Mouse (Mus musculus) embryo, embryonic 10.5 days (tissue): ENCODE measurements around the gene Nudt17.
"Not testable (repeated sequence)": the region's sequence is repeated elsewhere in the genome, so short reads cannot be mapped to it uniquely, and the experiment has no call there.

ENCODE experiments used
- DNase-seq: peaks from one replicate; pipeline ENCODE4 v3.0.0-alpha.2; 2015; ENCODE audit warnings: low spot score

Nudt17 gene

DNA sequence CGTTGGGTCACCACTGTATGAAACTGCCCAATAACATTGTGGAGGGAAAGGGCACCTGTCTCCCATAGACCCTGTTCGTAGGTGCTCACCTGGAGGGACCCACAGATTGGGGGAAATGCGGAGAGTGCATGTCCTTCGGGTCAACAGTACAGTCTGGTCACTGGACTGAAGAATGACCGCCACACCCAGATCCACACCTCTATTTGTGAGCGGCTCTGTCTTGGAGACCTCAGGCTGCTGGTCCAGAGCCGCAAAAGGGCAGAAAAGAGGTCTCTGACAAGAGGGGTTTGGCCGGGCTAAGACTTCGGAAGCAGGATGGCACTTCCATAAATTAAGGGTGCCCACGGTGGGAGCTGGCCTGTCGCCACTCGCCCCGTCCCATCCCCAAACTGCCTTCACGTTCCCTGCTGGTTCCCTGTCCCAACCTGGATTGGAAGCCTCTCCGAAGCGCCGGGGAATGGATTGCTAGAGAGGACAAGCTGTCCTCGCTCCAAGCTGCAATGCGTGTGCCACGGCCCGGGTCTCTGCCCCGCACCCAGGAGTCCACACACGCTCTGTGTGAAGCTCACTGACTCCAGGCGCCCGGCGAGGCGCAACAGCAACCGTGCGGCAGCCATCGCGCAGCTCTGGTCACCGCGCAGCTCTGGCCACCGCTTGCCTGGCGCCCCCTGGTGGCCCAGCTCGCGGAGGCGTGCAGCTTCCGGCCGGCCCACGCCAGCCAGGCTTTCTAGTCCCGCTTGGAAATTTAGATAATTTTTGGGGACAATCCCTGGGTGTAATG is at the start of gene Nudt17:
Nudt17 (minus strand) TSS at position 660 of the 781 bp plus-strand sequence.
- peak; percentile 85 for DNase-seq

DNA sequence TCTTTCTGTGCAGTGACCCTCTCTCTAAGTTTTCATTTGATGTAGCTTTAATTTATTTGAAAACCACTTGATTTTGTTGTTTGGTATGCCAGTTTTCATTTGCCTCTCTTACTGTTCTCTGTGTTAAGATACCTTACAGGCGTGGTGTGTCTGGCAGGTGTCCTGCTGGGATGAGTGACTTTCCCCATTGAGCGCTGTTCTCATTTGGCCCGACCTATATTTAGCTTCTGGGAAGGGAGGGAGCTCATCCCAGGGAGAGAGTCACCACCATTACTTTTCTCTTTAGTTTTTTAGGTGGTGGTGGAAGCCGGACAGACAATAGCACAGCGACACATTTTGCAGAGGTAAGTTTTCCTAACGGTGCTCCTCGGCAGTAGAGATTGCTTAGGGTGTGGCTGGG is 49.3 kb upstream of the Nudt17 start:
- no peak for DNase-seq

DNA sequence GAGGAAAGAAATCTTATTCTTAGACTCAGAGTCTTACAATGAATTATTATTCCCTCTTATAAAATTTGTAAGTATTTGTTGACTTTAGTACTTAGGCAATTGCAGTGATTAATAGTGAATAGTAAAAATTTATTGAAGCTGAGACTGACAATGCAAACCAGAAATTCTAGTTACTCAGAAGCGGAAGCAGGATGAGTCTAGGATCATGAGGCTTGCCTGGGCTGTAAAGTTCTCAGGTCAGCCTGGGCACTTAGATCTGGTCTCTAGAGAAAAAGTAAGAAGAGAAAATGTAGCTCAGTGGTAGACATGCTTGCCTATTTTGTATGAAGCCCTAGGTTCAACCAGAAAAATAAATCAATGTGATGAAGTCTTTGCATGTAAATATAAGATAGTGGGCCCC is 47.6 kb upstream of the Nudt17 start:
- DNase-seq = no peak

DNA sequence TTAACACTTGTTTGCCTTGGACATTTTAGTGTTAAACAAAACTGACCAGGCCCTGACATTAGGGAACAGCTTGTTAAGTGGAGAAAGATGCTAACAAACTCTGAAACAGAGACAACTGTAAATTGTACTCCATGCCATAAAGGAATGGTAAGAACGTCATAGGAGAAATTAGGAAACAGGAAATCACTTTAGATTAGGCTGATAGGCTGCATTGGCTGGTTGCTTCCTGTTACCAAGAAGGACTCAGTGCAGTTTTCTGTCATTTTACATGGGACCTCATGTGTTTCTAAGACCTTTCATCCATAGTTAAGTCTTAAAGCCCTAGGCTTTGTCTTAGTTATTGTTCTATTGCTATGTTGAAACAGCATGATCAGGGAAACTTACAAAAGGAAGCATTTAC is 38.5 kb upstream of the Nudt17 start:
- no peak for DNase-seq

DNA sequence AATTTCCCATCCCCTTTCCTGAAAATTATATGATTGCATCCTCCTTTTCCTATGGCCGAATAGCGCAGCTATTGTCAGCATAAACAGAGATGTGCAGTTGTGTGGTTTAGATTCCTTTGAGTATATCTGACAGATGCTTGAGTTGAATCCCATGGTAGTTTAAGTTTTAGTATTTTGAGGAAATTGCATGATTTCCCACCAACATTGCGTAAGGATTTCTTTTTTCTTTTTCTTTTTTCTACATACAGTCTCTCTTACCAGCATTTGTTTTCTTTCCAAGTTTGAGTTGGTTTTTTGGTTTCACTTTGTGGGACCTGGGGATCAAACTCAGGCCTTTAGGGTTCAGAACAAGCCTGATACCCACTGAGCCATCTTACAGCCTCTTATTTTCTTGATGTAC is 36.0 kb upstream of the Nudt17 start:
- DNase-seq = no peak

DNA sequence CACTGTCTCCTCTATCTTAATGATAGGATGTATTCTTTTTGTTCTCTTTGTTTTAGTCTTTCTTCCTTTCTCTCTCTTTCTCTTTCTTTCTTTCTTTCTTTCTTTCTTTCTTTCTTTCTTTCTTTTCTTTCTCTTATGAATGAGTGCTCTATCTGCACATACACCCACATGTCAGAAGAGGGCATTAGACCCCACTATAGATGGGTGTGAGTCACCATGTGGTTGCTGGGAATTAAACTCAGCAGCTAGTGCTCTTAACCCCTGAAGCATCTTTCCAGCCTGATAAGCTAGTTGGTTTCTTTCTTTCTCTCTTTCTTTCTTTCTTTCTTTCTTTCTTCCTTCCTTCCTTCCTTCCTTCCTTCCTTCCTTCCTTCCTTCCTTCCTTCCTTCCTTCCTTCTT is 31.9 kb upstream of the Nudt17 start:
- DNase-seq = not testable (repeated sequence)

DNA sequence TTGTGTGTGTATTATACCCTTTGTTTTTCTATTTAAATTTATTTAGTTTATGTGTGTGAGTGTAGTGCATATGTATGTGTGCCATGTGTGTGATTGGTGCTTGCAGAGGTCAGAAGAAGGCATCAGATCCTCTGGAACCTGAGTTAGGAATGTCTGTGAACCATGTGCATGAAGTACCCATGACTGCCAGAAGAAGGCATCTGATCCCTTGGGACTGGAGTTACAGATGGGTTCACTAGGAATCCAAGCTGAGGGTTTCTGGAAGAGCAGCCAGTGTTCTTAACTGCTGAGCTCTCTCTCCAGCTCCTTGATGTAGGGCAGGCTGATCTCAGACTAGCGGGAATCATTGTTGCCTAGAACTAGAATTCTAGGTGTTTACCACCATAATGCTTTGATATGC is 29.6 kb upstream of the Nudt17 start:
- DNase-seq = peak; percentile 23

DNA sequence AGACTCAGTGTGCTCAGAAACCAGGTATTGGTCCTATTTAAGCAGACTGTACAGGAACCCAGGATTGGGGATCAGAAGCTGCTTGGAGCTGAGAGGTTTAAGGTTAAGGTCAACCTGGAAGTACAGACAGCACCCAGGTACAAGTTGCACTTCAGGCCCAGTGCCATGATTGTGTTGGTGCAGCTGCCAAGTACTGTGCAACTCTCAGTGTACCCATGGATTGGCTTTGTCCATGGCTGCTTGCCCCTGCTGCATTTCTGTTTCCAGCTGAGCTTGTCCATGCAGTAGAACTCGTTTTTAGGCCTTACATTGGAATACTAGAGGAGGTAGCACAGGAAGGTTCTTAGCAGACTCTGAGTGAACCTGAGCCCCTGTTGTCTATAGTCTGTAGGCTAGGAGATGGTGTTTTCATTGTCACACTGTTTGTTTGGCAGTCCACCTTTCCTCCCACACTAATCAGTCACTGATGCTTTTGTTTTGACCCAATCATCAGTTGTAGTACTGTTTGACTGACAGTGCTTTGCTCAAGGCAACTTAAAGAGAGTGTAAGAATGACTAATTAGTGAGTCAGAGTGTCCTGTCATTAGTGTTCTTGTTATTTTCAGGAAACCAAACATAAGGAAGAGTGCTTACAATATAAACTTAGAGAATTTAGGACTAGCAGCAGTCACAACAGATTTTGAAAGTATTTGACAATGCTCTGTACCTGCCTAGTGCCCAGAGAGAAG is 28.8 kb upstream of the Nudt17 start:
- no peak for DNase-seq

DNA sequence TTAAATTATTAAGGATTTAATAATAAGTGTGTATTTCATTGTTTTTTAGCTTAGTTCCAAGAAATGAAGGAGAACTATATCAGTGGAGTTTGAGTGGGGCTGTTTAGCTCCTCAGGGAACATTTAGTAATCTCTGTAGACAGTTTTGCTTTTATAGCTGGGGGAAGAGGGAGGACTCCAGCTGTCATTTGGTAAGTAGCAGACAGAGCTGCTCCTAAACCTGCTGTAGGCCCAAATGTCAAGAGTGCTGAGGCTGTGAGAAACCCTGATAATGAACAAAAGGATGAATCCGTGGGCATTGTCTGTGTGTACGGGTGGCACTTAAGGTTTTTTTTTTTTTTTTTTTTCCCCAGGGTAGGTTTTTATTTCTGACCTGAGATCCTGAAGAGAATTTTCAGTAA is 26.8 kb upstream of the Nudt17 start:
- no peak for DNase-seq

DNA sequence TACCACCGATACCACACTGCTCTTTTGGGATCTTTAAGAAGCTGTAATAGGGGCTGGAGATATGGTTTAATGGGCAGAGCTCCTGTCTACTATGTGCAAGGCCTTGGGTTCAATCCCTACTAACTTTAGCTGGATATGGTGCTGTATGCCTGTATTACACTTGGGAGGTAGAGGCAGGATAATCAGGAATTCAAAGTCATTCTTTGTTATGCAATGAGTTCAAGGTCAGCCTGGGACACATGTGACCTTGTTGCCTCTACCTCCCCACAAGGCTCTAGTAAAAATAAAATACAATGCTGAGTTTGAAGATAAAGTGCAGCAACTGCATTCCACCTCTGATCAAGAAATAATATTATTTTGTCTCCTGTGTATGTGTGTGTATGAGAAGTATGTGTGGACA is 25.6 kb upstream of the Nudt17 start:
- no peak for DNase-seq

DNA sequence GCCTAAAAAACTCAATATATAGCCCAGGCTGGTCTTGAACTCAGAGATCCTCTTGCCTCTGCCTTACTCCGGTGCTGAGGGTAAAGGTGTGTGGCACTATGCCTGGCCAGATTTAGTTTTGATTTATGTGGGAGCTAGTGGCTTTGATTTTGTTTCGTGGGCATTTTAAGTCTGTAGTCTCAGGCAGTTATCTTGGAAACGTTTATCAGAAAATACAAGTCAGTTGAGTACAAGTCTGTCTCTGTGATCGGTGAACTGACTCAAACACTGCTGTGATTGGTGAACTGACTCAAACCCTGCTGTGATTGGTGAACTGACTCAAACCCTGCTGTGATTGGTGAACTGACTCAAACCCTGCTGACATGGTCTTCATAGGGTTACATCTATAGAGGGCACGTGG is 22.4 kb upstream of the Nudt17 start:
- no peak for DNase-seq

DNA sequence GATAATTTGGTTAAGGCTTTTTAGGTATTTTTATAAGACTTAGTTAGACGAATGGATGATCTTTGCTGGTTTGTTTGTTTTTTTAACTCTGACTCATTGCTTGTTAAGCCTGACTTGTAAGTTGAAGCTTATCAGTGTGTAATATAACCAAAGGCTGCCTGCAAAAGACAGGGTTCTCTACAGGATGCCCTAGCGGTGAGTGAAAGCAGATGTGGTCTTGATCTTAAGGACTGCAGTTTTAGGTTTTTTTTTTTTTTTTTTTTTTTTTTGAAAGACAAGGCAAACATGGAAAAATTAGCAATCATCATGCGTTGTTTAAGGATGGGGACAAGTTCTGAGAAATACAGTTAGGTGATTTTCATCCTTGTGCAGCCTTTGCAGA is 21.0 kb upstream of the Nudt17 start:
- peak; percentile 49 for DNase-seq

DNA sequence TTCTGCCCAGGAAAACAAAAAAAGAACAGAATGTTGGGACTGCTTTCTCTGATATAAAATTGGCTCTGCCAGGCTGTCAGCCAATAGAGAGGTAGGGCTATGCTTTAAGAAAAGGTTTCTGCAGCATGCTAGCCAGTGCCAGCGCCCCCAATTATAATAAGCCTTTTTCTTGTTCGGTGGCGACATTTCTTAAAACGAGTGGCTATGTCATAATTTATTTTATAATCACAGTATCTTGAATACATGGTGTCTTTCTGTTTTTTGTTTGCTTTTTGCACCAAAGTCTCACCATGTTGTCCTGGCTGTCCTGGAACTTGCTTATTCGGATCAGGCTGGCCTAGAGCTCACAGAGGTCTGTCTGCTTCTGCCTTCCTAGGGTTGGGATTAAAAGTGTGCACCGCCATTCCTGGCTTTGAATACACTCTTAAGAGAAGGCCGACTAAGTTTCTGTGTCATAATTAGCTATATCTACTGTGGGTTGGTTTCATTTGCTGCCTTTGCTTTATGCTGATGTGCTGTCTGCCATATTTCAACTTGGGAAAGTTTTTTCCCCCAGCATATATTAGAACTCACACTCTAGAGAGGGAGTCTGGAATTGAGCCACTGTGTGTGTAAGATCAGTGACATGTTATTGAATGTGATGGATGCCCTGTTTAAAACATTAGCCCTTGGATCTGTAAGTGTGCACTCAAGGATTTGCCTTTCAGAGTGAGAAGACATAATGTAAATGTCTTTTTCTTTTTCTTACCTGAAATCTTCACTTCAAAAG is 20.5 kb upstream of the Nudt17 start:
- peak; percentile 14 for DNase-seq

DNA sequence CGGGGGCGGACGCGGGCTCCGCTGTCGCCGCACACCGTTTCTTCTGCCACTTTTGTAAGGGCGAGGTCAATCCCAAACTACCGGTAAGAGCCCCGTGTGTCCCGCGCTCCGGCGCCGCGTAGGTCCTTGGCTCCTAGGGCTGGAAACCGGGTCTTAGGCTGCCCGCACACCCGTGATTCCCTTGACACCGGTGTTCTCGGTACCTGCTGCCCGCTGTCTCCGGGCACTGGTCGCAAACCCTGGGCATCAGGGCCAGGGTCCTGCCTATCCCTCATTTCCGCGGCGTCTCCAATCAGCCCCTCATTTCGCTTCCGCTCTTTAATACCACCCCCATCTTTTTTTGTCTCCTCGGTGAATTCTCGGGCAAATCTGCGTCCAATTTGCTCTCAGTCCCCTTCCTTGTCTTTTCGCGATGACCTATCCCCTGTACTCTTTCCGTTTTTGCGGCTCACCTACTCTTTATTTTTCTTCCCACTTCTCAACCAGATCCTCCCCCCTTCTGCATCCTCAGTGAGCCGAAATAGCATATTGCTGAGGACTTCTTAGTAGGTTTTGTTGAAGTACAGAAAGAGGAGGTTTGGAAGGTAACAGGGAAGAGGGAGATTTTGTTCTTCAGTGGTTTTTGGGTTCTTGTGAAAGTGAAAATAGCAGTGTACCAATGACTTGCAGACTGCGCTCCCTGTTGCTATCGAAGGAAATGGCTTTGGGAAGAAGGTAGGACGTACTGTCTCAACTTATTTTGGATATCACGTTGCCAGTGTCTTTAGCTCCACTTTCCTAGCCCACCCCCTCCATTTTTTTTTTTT is 19.7 kb upstream of the Nudt17 start:
- peak; percentile 59 for DNase-seq

DNA sequence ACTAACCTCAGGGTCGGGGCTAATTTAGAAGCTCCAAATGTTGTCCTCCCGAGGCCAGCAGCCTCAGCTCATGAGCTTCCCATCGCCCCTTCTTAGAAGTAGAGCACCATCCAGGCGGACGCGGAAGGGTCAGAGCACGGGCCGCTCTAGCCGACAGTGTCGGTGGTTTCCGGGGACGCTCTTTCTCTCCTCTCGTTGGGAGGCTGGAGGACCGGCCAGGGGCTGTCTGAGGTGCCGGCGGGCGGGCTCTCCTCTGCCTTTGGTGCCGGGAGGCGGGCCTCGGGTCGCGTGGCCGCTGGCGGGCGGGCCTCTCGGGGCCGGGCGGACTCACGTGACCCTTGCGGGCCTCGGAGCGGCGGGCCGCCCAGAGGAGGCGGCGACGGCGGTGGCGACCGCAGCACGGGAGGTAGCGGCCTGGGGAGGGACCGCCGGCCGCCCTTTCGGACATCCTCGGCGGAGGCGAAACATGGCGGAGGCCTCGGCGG is 19.0 kb upstream of the Nudt17 start, which contains the start of the genes Polr3c and Rnf115:
Polr3c (minus strand) TSS at position 286 of the 485 bp plus-strand sequence.
Rnf115 (plus strand) TSS at position 322 of the 485 bp plus-strand sequence.
- peak; percentile 97 for DNase-seq

DNA sequence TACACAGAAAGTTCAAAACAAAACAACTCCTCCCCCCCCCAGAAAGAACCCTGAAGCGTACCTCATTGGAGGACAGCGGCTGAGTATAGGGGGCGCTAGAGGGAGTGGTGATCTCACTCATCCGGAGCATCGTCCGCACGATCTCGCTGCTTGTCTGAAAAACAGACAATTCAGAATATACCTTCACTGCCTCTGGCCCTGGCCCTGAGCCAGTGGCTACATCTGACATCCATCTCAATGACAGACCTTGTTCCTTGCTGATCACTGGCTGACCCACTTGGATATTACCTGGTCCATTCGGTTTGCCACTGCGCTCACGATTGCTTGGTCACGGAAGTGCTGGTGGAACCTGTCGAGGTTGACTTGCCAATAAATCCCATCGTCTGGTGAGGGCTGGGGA is 10.8 kb upstream of the Nudt17 start:
- peak; percentile 71 for DNase-seq

DNA sequence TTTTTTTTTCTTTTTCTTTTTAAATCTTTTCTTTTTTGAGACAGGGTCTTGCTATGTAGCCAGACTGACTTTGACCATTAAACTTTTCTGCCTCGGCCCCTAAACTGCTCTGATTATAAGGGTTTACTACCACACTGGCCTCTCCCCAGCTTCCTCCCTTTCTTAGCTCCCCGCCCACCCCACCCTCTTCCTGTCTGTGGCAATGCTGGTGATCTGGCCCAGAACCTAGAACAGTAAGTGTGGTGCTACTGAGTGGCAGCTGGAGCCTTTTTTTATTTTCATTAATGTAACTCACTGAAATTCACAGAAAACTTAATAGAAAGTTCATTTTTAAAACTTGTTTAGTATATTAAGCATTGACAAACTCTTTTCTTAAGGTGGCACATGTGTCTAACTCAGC is 7.5 kb upstream of the Nudt17 start:
- no peak for DNase-seq

DNA sequence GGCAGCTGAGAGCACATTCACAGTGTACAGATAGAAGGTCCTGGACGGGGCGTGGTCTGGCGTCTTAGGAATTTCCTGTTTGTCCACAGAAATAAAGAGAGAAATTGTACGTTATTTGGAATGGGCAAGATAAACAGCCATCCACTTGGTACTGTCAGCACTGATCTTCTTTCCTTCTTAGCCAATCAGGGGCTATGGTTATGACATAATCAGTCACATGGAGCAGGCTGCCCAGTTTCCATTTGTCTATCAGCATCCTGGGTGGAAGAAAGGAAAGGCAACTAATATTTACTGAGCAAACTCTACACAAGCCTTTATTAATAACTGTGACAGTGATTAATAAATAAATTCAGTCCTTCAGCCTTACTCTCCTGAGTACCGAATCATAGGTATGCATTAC is 5.9 kb upstream of the Nudt17 start:
- DNase-seq = no peak

DNA sequence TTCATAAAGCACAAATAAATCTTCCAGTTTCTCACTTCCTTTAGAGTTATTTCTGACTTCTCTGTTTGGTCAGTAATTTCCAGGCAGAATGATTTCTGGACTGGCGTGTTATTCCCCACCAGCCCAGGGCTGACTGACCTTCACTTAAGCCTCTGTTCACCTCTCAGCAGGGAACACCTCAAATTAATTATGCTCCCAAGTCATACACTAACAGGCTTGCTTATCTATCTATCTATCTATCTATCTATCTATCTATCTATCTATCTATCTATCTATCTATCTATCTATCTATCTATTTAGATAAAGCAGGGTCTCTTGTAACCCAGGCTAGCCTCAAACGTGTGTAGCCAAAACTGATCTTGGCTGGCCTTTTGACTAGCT is 312 bp upstream of the Nudt17 start:
- no peak for DNase-seq

DNA sequence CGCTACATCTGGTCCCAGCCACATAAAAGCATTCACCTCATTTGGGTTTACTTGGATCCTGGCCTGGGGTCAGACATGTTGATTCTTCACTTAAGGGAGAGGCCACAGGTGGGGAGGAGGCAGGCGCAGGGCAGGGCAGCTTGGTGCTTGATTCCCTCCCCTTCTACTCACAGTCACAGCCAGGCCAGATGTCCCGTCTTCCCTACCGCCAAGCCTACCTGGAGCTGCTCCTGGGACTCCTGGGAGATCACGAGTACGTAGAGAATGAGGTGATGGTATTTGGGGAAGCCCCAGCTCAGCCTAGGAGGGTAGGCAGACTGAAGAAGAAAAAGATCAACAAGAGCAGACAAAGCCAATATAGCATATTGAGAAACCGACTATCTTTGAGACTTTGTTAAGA is 1.4 kb downstream of the Nudt17 start:
- DNase-seq = no peak

DNA sequence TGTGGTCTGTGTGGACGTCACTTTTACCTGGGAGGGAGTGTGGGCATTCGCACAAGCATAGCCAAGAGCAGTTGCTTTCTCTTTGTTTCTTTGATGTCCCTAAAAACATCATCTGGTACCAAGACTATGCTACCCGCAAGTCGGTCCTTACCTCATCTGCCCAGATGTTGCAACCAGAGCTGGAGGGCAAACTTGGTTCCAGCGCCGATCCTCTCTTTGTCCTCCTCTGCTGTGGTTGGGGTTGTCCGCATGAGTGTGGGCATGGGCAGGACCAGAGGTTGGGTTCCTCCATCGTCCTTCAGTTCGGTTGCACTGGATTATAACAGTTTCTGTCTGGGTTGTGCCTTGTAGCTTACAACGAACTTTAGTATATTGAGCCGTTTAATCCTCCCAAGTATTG is 2.1 kb downstream of the Nudt17 start:
- no peak for DNase-seq

DNA sequence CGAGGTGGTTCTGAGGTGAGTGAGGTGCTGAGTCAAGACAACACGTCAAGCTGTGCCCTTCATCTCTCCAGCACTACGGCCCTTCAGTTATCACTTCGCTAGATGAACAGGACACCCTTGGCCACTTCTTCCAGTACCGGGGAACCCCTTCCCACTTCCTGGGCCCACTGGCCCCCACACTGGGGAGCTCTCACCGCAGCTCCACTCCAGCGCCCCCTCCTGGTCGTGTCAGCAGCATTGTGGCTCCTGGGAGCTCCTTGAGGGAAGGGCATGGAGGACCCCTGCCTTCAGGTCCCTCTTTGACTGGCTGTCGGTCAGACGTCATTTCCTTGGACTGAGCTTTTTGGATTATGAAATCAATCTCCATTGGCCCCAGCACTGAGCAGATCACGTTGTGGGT is 3.6 kb downstream of the Nudt17 start:
- no peak for DNase-seq
